Mouse (Mus musculus): Measurements from ENCODE around the gene Prcd. TPM values are rescaled to one million over a fixed set of nuclear protein-coding genes. Genes with fewer than 3 reads are reported as not detected.
A peak's percentile ranks its signal among the peaks of the same experiment; 100 is the strongest.

The Prcd gene
- total and polyA plus RNA-seq, 3 experiments, result not detected

GRCm38 (mm10) chr11:116704336-116705035 lies 51.2 kb downstream of the Prcd start:
- no peaks in the 10 kb centered on the region for H3K27me3 ChIP-seq (replicated peaks)
- dilution Hi-C loops (cut with MboI; ENCODE audit: extremely low pct_ligation_motif_present, extremely low pct_unique_long_range_greater_than_20kb, low sequenced_read_pairs) (no loop called here), in situ Hi-C loops (cut with MboI; ENCODE audit: low pct_ligation_motif_present, low pct_unique_long_range_greater_than_20kb, low sequenced_read_pairs) (no loop called here)
- H3K9me3 ChIP-seq (replicated peaks; ENCODE audit: low read length), result peaks cover 3% of the 10 kb centered on the region
- TF ChIP-seq ELF1 (IDR thresholded peaks at IDR 0.05; ENCODE audit: low read depth, low read length) (no peak), EP300 (IDR thresholded peaks at IDR 0.05; ENCODE audit: low read length) (no peak), JUN (IDR thresholded peaks at IDR 0.05; ENCODE audit: insufficient read depth, low read depth, low read length) (no peak), MAFK (IDR thresholded peaks at IDR 0.05; ENCODE audit: insufficient replicate concordance, low read length) (no peak), BHLHE40 (IDR thresholded peaks at IDR 0.05; ENCODE audit: low read depth, low read length) (no peak), ZC3H11A (IDR thresholded peaks at IDR 0.05; ENCODE audit: low read depth, low read length) (no peak), RCOR1 (conservative IDR thresholded peaks at IDR 0.05; ENCODE audit: low read depth, low read length) (no peak), MEF2A (IDR thresholded peaks at IDR 0.05; ENCODE audit: borderline replicate concordance, low read depth, low read length) (no peak), PAX5 (IDR thresholded peaks at IDR 0.05; ENCODE audit: low read length) (no peak), CHD1 (IDR thresholded peaks at IDR 0.05; ENCODE audit: low read depth, low read length) (no peak), GABPA (IDR thresholded peaks at IDR 0.05; ENCODE audit: insufficient replicate concordance, low read depth, low read length) (no peak)
- H3K4me3 ChIP-seq (replicated peaks in 1 of 3; ENCODE audit: low read depth in 2 of 3, low read length in 2 of 3, poor library complexity in 1 of 3), result no peak overlapping the region
- H3K4me2 ChIP-seq (ENCODE audit: insufficient read depth, low read depth, poor library complexity, severe bottlenecking), result no peak overlapping the region
- H3K9ac ChIP-seq (ENCODE audit: insufficient read depth, low read depth), result no peak overlapping the region
- no peaks in the 10 kb centered on the region for H3K36me3 ChIP-seq (replicated peaks in 1 of 2; ENCODE audit: control insufficient read depth in 1 of 2, insufficient read depth in 1 of 2, low read length in 1 of 2)
- no peaks in the 10 kb centered on the region for H3K79me2 ChIP-seq (replicated peaks; ENCODE audit: control insufficient read depth, extremely low read depth, insufficient read depth, poor library complexity, severe bottlenecking)
- no peak overlapping the region for H3K27ac ChIP-seq (ENCODE audit: insufficient read depth, low read depth)
- DNase-seq (ENCODE audit: extremely low read depth), result no peak
- no peaks in the 10 kb centered on the region for H3K4me1 ChIP-seq (ENCODE audit: control insufficient read depth in 1 of 2, insufficient read depth in 2 of 2)

- Histone ChIP-seq H3K27ac (ENCODE audit: insufficient read depth, low read depth) (no peak overlapping the region), H3K79me2 (replicated peaks; ENCODE audit: control insufficient read depth, extremely low read depth, insufficient read depth, poor library complexity, severe bottlenecking) (no peaks in the 10 kb centered on the region), H3K4me3 (replicated peaks in 1 of 3; ENCODE audit: low read depth in 2 of 3, low read length in 2 of 3, poor library complexity in 1 of 3) (no peak overlapping the region), H3K9me3 (replicated peaks; ENCODE audit: low read length) (peaks cover 3% of the 10 kb centered on the region), H3K4me1 (ENCODE audit: control insufficient read depth in 1 of 2, insufficient read depth in 2 of 2) (no peaks in the 10 kb centered on the region), H3K36me3 (replicated peaks in 1 of 2; ENCODE audit: control insufficient read depth in 1 of 2, insufficient read depth in 1 of 2, low read length in 1 of 2) (no peaks in the 10 kb centered on the region), H3K4me2 (ENCODE audit: insufficient read depth, low read depth, poor library complexity, severe bottlenecking) (no peak overlapping the region), H3K9ac (ENCODE audit: insufficient read depth, low read depth) (no peak overlapping the region), H3K27me3 (replicated peaks) (no peaks in the 10 kb centered on the region)
- in situ Hi-C loops (cut with MboI; ENCODE audit: low pct_ligation_motif_present, low pct_unique_long_range_greater_than_20kb, low sequenced_read_pairs), result no loop called here
- dilution Hi-C loops (cut with MboI; ENCODE audit: extremely low pct_ligation_motif_present, extremely low pct_unique_long_range_greater_than_20kb, low sequenced_read_pairs), result no loop called here
- TF ChIP-seq JUND (conservative IDR thresholded peaks at IDR 0.05; ENCODE audit: low read depth, low read length) (no peak), BHLHE40 (IDR thresholded peaks at IDR 0.05; ENCODE audit: low read depth, low read length) (no peak), PAX5 (IDR thresholded peaks at IDR 0.05; ENCODE audit: low read length) (no peak), SMC3 (IDR thresholded peaks at IDR 0.05; ENCODE audit: low read depth, low read length) (no peak), EP300 (IDR thresholded peaks at IDR 0.05; ENCODE audit: low read length) (no peak), ZKSCAN1 (IDR thresholded peaks at IDR 0.05; ENCODE audit: borderline replicate concordance, low read depth, low read length) (no peak), USF2 (conservative IDR thresholded peaks at IDR 0.05; ENCODE audit: low read depth, low read length) (no peak), E2F4 (IDR thresholded peaks at IDR 0.05; ENCODE audit: insufficient replicate concordance, low read depth, low read length) (no peak), CTCF (conservative IDR thresholded peaks at IDR 0.05 in 1 of 2, IDR thresholded peaks at IDR 0.05 in 1 of 2; ENCODE audit: low read depth in 2 of 2, low read length in 2 of 2) (no peak), MXI1 (IDR thresholded peaks at IDR 0.05; ENCODE audit: low read depth, low read length) (no peak), CHD2 (IDR thresholded peaks at IDR 0.05; ENCODE audit: low read length) (no peak), TBP (conservative IDR thresholded peaks at IDR 0.05; ENCODE audit: low read depth, low read length) (no peak), RCOR1 (conservative IDR thresholded peaks at IDR 0.05; ENCODE audit: low read depth, low read length) (no peak), MAX (IDR thresholded peaks at IDR 0.05; ENCODE audit: low read length) (no peak), RAD21 (IDR thresholded peaks at IDR 0.05; ENCODE audit: low read depth, low read length) (no peak), JUN (IDR thresholded peaks at IDR 0.05; ENCODE audit: insufficient read depth, low read depth, low read length) (no peak)
- peak; percentile 21 for DNase-seq (ENCODE audit: extremely low read depth)
These were observed 51.9 kb downstream of the Prcd start for GRCm38 (mm10) chr11:116705204-116705608.
